Mouse (Mus musculus) heart, embryonic 14.5 days (tissue): ENCODE results near the gene Cdkn2c. TPM values are rescaled to one million over a fixed set of nuclear protein-coding genes. Genes with fewer than 3 reads are reported as not detected.

Source experiments
- polyA plus RNA-seq: library from polyadenylated mRNA; unstranded; fragments of >200 nt; fragmentation: Nextera tagmentation; extraction: Ambion mirVana; gene quantifications from 2 replicates; pipeline ENCODE4 v1.2.1, GENCODE M21; 2014

Cdkn2c gene
- polyA plus RNA-seq, 1 experiment from 2014 or later: 15.3 TPM

Other genes starting within 250 kb of the Cdkn2c start
- gene Rnf11, start 182.5 kb downstream of the Cdkn2c start, polyA plus RNA-seq: 74.2 and 76.8 TPM in 2 replicates
- gene 4930522H14Rik, start 135.9 kb downstream of the Cdkn2c start, polyA plus RNA-seq: not detected in 2 replicates
- 27.5 and 29.9 TPM in 2 replicates for gene Faf1, start 9.4 kb upstream of the Cdkn2c start, polyA plus RNA-seq